Mouse (Mus musculus) embryonic facial prominence, embryonic 14.5 days (tissue): ENCODE data around the gene Tdp1. TPM values are rescaled to one million over a fixed set of nuclear protein-coding genes. Genes with fewer than 3 reads are reported as not detected.
A peak's percentile ranks its signal among the peaks of the same experiment; 100 is the strongest.

Source experiments
- ATAC-seq: fragments of 200-750 bp; cut with Nextera tagmentation; 2 replicates; pipeline ENCODE4 v1.8.0; 2017; ENCODE audit warnings: low read depth, moderate number of reproducible peaks, moderate TSS enrichment
- DNase-seq: peaks from one replicate; pipeline ENCODE4 v3.0.0-alpha.2; 2015; ENCODE audit warnings: low spot score
- H3K27ac ChIP-seq: fragments of 300-500 bp; sonication (generic); replicated peaks from 2 replicates; pipeline ENCODE4 v1.5.1; 2014; ENCODE audit warnings: low read depth, mild to moderate bottlenecking, low read length, moderate library complexity
- H3K27me3 ChIP-seq: fragments of 300-500 bp; sonication (generic); replicated peaks from 2 replicates; pipeline ENCODE4 v1.6.1; 2014; ENCODE audit warnings: low read length; ENCODE audit not compliant: control insufficient read depth, insufficient read depth
- H3K36me3 ChIP-seq: fragments of 300-500 bp; sonication (generic); 2 replicates; pipeline ENCODE4 v1.6.1; 2014; ENCODE audit warnings: low read length, mixed read lengths; ENCODE audit not compliant: control insufficient read depth, insufficient read depth
- H3K4me1 ChIP-seq: fragments of 300-500 bp; sonication (generic); 2 replicates; pipeline ENCODE4 v1.6.1; 2014; ENCODE audit warnings: antibody characterized with exemption, low read length; ENCODE audit not compliant: control insufficient read depth, insufficient read depth
- H3K4me2 ChIP-seq: fragments of 300-500 bp; sonication (generic); 2 replicates; pipeline ENCODE4 v1.6.1; 2014; ENCODE audit warnings: low read depth, mild to moderate bottlenecking, low read length, moderate library complexity, mixed read lengths
- H3K4me3 ChIP-seq: fragments of 300-500 bp; sonication (generic); 2 replicates; pipeline ENCODE4 v1.5.1; 2014; ENCODE audit warnings: low read depth, mild to moderate bottlenecking, low read length
- H3K9ac ChIP-seq: fragments of 300-500 bp; sonication (generic); 2 replicates; pipeline ENCODE4 v1.6.1; 2014; ENCODE audit warnings: low read depth, mild to moderate bottlenecking, low read length, moderate library complexity, mixed read lengths
- H3K9me3 ChIP-seq: fragments of 300-500 bp; sonication (generic); 2 replicates; pipeline ENCODE4 v1.6.1; 2016; ENCODE audit warnings: low read length; ENCODE audit not compliant: control insufficient read depth
- WGBS: fragments of 180-500 bp; shearing (Covaris S2); extraction: QIAGEN DNeasy Blood & Tissue Kit; methylation state at CpG from one replicate; pipeline ENCODE4 v1.1.7; 2014; 5-methylcytosine and 5-hydroxymethylcytosine counted together
- polyA plus RNA-seq: library from polyadenylated mRNA; unstranded; fragments of >200 nt; fragmentation: Nextera tagmentation; extraction: Ambion mirVana; gene quantifications from 2 replicates; pipeline ENCODE4 v1.2.1, GENCODE M21; 2014

Tdp1 gene
- polyA plus RNA-seq, 1 experiment from 2014 or later, result 46.5 TPM

GRCm38 (mm10) chr12:99929160-99929559 lies 44.8 kb downstream of the Tdp1 start:
- peaks cover 22% of the 10 kb centered on the region; the same call in 1 of the 2 replicates for H3K36me3 ChIP-seq
- no peak overlapping the region for H3K4me3 ChIP-seq
- 68% methylated on average over 1 of the region's 1 CpGs for WGBS
- no peak overlapping the region for H3K27ac ChIP-seq
- H3K4me1 ChIP-seq, result no peaks in the 10 kb centered on the region
- no peaks in the 10 kb centered on the region for H3K27me3 ChIP-seq
- no peaks in the 10 kb centered on the region for H3K9me3 ChIP-seq
- no peak overlapping the region for H3K9ac ChIP-seq
- ATAC-seq (no peak), DNase-seq (no peak)
- H3K4me2 ChIP-seq, result no peak overlapping the region

GRCm38 (mm10) chr12:99932245-99932644 lies 47.9 kb downstream of the Tdp1 start:
- H3K36me3 ChIP-seq, result peaks cover 32% of the 10 kb centered on the region
- WGBS, result 86% methylated on average over 4 of the region's 4 CpGs
- no peak overlapping the region for H3K4me2 ChIP-seq
- H3K27ac ChIP-seq, result no peak overlapping the region
- H3K9me3 ChIP-seq, result no peaks in the 10 kb centered on the region
- H3K4me3 ChIP-seq, result no peak overlapping the region
- no peaks in the 10 kb centered on the region for H3K4me1 ChIP-seq
- no peaks in the 10 kb centered on the region for H3K27me3 ChIP-seq
- H3K9ac ChIP-seq, result no peak overlapping the region
- DNase-seq, result no peak
- no peak for ATAC-seq

- DNase-seq, result no peak
- peaks cover 35% of the 10 kb centered on the region for H3K36me3 ChIP-seq
- no peak overlapping the region for H3K4me2 ChIP-seq
- 94% methylated on average over 3 of the region's 3 CpGs for WGBS
- H3K9ac ChIP-seq, result no peak overlapping the region
- no peaks in the 10 kb centered on the region for H3K4me1 ChIP-seq
- H3K27me3 ChIP-seq, result no peaks in the 10 kb centered on the region
- H3K4me3 ChIP-seq, result no peak overlapping the region
- ATAC-seq, result no peak
- no peak overlapping the region for H3K27ac ChIP-seq
- no peaks in the 10 kb centered on the region for H3K9me3 ChIP-seq
These were observed 49.3 kb downstream of the Tdp1 start for GRCm38 (mm10) chr12:99933630-99934029.

GRCm38 (mm10) chr12:99935403-99935802 lies 51.1 kb downstream of the Tdp1 start:
- Histone ChIP-seq H3K27me3 (no peaks in the 10 kb centered on the region), H3K9me3 (no peaks in the 10 kb centered on the region), H3K4me3 (no peak overlapping the region), H3K36me3 (peaks cover 26% of the 10 kb centered on the region), H3K4me2 (no peak overlapping the region), H3K9ac (no peak overlapping the region), H3K27ac (no peak overlapping the region), H3K4me1 (no peaks in the 10 kb centered on the region)
- WGBS, result 92% methylated on average over 8 of the region's 8 CpGs
- ATAC-seq (no peak), DNase-seq (no peak)

- ATAC-seq (no peak), DNase-seq (no peak)
- peaks cover 35% of the 10 kb centered on the region for H3K36me3 ChIP-seq
- H3K4me3 ChIP-seq, result no peak overlapping the region
- no peaks in the 10 kb centered on the region for H3K9me3 ChIP-seq
- no peaks in the 10 kb centered on the region for H3K27me3 ChIP-seq
- H3K4me1 ChIP-seq, result no peaks in the 10 kb centered on the region
- WGBS, result 63% methylated on average over 4 of the region's 4 CpGs
- no peak overlapping the region for H3K27ac ChIP-seq
- no peak overlapping the region for H3K9ac ChIP-seq
- no peak overlapping the region for H3K4me2 ChIP-seq
These were observed 54.2 kb downstream of the Tdp1 start for GRCm38 (mm10) chr12:99938476-99938875.

GRCm38 (mm10) chr12:99939179-99939578 lies 54.9 kb downstream of the Tdp1 start:
- DNase-seq (no peak), ATAC-seq (no peak)
- Histone ChIP-seq H3K9me3 (no peaks in the 10 kb centered on the region), H3K4me2 (no peak overlapping the region), H3K36me3 (peaks cover 37% of the 10 kb centered on the region), H3K9ac (no peak overlapping the region), H3K27ac (no peak overlapping the region), H3K4me1 (no peaks in the 10 kb centered on the region), H3K4me3 (no peak overlapping the region), H3K27me3 (no peaks in the 10 kb centered on the region)
- WGBS, result 90% methylated on average over 6 of the region's 6 CpGs

GRCm38 (mm10) chr12:99940704-99941103 lies 56.4 kb downstream of the Tdp1 start:
- ATAC-seq (no peak), DNase-seq (no peak)
- Histone ChIP-seq H3K9me3 (no peaks in the 10 kb centered on the region), H3K4me2 (no peak overlapping the region), H3K4me3 (no peak overlapping the region), H3K4me1 (no peaks in the 10 kb centered on the region), H3K36me3 (peaks cover 31% of the 10 kb centered on the region), H3K9ac (no peak overlapping the region), H3K27ac (no peak overlapping the region), H3K27me3 (no peaks in the 10 kb centered on the region)
- 94% methylated on average over 7 of the region's 7 CpGs for WGBS

GRCm38 (mm10) chr12:99942441-99942840 lies 58.1 kb downstream of the Tdp1 start:
- 79% methylated on average over 8 of the region's 8 CpGs for WGBS

GRCm38 (mm10) chr12:99952928-99953327 lies 68.6 kb downstream of the Tdp1 start:
- Histone ChIP-seq H3K27me3 (no peaks in the 10 kb centered on the region), H3K4me2 (no peak overlapping the region), H3K4me3 (no peak overlapping the region), H3K9ac (no peak overlapping the region), H3K36me3 (peaks cover 11% of the 10 kb centered on the region; the same call in 1 of the 2 replicates), H3K9me3 (no peaks in the 10 kb centered on the region), H3K4me1 (no peaks in the 10 kb centered on the region), H3K27ac (no peak overlapping the region)
- WGBS, result 55% methylated on average over 7 of the region's 7 CpGs
- no peak for ATAC-seq
- peak; percentile 31 for DNase-seq

More at GRCm38 (mm10) chr12:99942441-99942840, 58.1 kb downstream of the Tdp1 start:
- no peak for DNase-seq
- Histone ChIP-seq H3K4me1 (no peaks in the 10 kb centered on the region), H3K9me3 (no peaks in the 10 kb centered on the region), H3K36me3 (peaks cover 36% of the 10 kb centered on the region), H3K27ac (no peak overlapping the region), H3K9ac (no peak overlapping the region), H3K27me3 (no peaks in the 10 kb centered on the region), H3K4me3 (no peak overlapping the region), H3K4me2 (no peak overlapping the region)
- no peak for ATAC-seq
